In the genomic region with DNA sequence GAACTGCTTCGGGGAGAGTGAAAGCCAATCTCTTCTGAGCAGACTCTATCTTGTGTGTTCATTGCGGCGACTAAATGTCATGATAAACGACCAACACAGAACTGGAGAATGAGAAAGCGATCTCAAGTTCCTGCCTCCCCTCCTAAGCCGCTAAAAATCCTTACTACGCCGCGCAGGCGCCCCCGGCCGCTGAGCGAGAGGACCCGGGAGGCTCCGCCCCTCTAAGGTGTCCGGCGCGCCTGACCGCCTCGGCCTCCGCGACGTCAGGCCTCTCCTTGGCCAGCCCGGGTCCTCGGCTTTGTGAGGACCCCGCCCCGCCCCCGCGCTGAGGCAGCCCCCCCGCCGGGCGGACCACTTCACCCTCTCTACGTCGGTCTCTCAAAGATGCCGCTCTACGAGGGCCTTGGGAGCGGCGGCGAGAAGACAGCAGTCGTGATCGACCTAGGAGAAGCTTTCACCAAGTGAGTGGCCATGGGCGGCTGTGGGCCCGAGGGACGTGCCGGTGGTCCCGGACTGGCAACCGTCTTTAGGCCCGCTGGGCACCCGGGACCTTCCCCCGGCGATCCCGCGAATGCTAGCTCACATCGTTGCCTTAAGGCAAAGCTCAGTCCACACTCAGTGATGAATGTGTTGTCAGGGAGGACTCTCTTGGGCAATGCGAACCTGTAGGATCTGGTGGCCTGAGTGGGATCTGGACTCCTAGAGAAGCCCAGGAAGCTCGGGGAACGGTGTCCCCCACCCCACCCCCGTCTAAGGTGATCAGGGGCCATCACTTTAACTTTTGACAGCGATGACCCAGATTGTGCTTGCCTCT, we compare ENCODE assay signal across 8 mouse cellular contexts. TPM values are rescaled to one million over a fixed set of nuclear protein-coding genes. Genes with fewer than 3 reads are reported as not detected.
DNase-seq lines count a peak whose midpoint lies in the region; ATAC-seq and TF ChIP-seq lines count a peak whose summit lies in the region.

A gene (plus strand): TSS at position 287 of the 814 bp plus-strand sequence.

- peak; percentile 97 for TF ChIP-seq POLR2A in CH12.LX (IDR thresholded peaks at IDR 0.05; ENCODE audit: low read depth, low read length)
- TF ChIP-seq POLR2A in testis, adult 2 months (IDR thresholded peaks at IDR 0.05; ENCODE audit: control insufficient read depth, low read depth, low read length) = peak; percentile 83

- peaks cover 19% of the 10 kb centered on the region for H3K9me3 ChIP-seq in CH12.LX (replicated peaks; ENCODE audit: low read length)
- H3K9me3 ChIP-seq in forebrain, embryonic 12.5 days = no peaks in the 10 kb centered on the region
- no peaks in the 10 kb centered on the region for H3K9me3 ChIP-seq in heart, postnatal 0 days (replicated peaks; ENCODE audit: control insufficient read depth, low read length)
- H3K9me3 ChIP-seq in liver, embryonic 16.5 days (replicated peaks; ENCODE audit: control insufficient read depth, low read length) = peaks cover 3% of the 10 kb centered on the region; the same call in 1 of the 2 replicates
- no peaks in the 10 kb centered on the region for H3K9me3 ChIP-seq in neural tube, embryonic 13.5 days

- peak; percentile 80 for DNase-seq in CH12.LX (ENCODE audit: extremely low read depth)
- DNase-seq in c-Kit-positive CD71-positive TER-119-negative erythroid progenitor cells, embryonic 14.5 days (ENCODE audit: low read depth) = peak; percentile 76
- peak; percentile 86 for DNase-seq in heart, postnatal 0 days (ENCODE audit: low spot score)
- DNase-seq in kidney, postnatal 4 days = peak; percentile 95 to 96

- H3K27ac ChIP-seq in CH12.LX (ENCODE audit: insufficient read depth, low read depth) = no peak within 1 kb of the TSS
- peak within 1 kb of the TSS; percentile 92 for H3K27ac ChIP-seq in forebrain, embryonic 12.5 days
- peak within 1 kb of the TSS; percentile 95 for H3K27ac ChIP-seq in heart, postnatal 0 days (ENCODE audit: low read depth)
- H3K27ac ChIP-seq in liver, embryonic 16.5 days (ENCODE audit: low read length) = peak within 1 kb of the TSS; percentile 86
- H3K27ac ChIP-seq in neural tube, embryonic 13.5 days (replicated peaks) = peak within 1 kb of the TSS; percentile 90
- H3K27ac ChIP-seq in testis, adult 2 months (ENCODE audit: control insufficient read depth, insufficient read depth, low read depth, low read length) = peak within 1 kb of the TSS; percentile 98

- peak within 1 kb of the TSS; percentile 93 to 97 (median 96) for H3K4me3 ChIP-seq in CH12.LX (replicated peaks in 1 of 3; ENCODE audit: low read depth in 2 of 3, low read length in 2 of 3, poor library complexity in 1 of 3)
- peak within 1 kb of the TSS; percentile 76 for H3K4me3 ChIP-seq in forebrain, embryonic 12.5 days (replicated peaks)
- peak within 1 kb of the TSS; percentile 98 for H3K4me3 ChIP-seq in heart, postnatal 0 days (ENCODE audit: low read depth, low read length)
- H3K4me3 ChIP-seq in liver, embryonic 16.5 days (ENCODE audit: low read depth, low read length) = peak within 1 kb of the TSS; percentile 77
- H3K4me3 ChIP-seq in neural tube, embryonic 13.5 days = peak within 1 kb of the TSS; percentile 81
- H3K4me3 ChIP-seq in testis, adult 2 months (ENCODE audit: control insufficient read depth, low read depth, low read length) = peak within 1 kb of the TSS; percentile 99

- ATAC-seq in forebrain, embryonic 12.5 days (ENCODE audit: low FRiP score) = peak; percentile 99
- peak; percentile 96 for ATAC-seq in heart, postnatal 0 days (ENCODE audit: insufficient read depth, low read depth)
- ATAC-seq in liver, embryonic 16.5 days (ENCODE audit: low read depth) = peak; percentile 97
- ATAC-seq in neural tube, embryonic 13.5 days (ENCODE audit: low read depth) = peak; percentile 99

- in situ Hi-C loops in CH12.LX (cut with MboI; ENCODE audit: low pct_ligation_motif_present, low pct_unique_long_range_greater_than_20kb, low sequenced_read_pairs) = no loop called here

- H3K4me2 ChIP-seq in CH12.LX (ENCODE audit: insufficient read depth, low read depth, poor library complexity, severe bottlenecking) = peak within 1 kb of the TSS; percentile 79
- peak within 1 kb of the TSS; percentile 74 for H3K4me2 ChIP-seq in forebrain, embryonic 12.5 days
- peak within 1 kb of the TSS; percentile 83 for H3K4me2 ChIP-seq in heart, postnatal 0 days (ENCODE audit: low read depth, low read length)
- H3K4me2 ChIP-seq in liver, embryonic 16.5 days (ENCODE audit: low read depth, low read length) = peak within 1 kb of the TSS; percentile 78
- H3K4me2 ChIP-seq in neural tube, embryonic 13.5 days = peak within 1 kb of the TSS; percentile 78

- H3K4me1 ChIP-seq in CH12.LX (ENCODE audit: control insufficient read depth in 1 of 2, insufficient read depth in 2 of 2) = peaks cover 4 to 11% of the 10 kb centered on the region in 2 experiments; a peak in 3 of 4 replicates
- H3K4me1 ChIP-seq in forebrain, embryonic 12.5 days = peaks cover 9% of the 10 kb centered on the region
- H3K4me1 ChIP-seq in heart, postnatal 0 days (ENCODE audit: control insufficient read depth, insufficient read depth) = peaks cover 4% of the 10 kb centered on the region
- H3K4me1 ChIP-seq in liver, embryonic 16.5 days (ENCODE audit: control insufficient read depth, low read depth, low read length) = peaks cover 6% of the 10 kb centered on the region; the same call in 1 of the 2 replicates
- H3K4me1 ChIP-seq in neural tube, embryonic 13.5 days (replicated peaks) = peaks cover 12% of the 10 kb centered on the region
- no peaks in the 10 kb centered on the region; the same call in 1 of the 2 replicates for H3K4me1 ChIP-seq in testis, adult 2 months (ENCODE audit: control insufficient read depth, insufficient read depth, low read length)

- peak in 1 of 2 experiments; percentile 10; a peak in 1 of 4 replicates for TF ChIP-seq CTCF in CH12.LX (conservative IDR thresholded peaks at IDR 0.05 in 1 of 2, IDR thresholded peaks at IDR 0.05 in 1 of 2; ENCODE audit: low read depth in 2 of 2, low read length in 2 of 2)
- no peak for TF ChIP-seq CTCF in heart, postnatal 0 days (IDR thresholded peaks at IDR 0.05; ENCODE audit: low read depth)
- TF ChIP-seq CTCF in testis, adult 2 months (IDR thresholded peaks at IDR 0.05; ENCODE audit: control insufficient read depth, insufficient read depth, insufficient replicate concordance, low read depth, low read length) = no peak

- WGBS in forebrain, embryonic 12.5 days = under 1% methylated on average over 59 of the region's 59 CpGs
- under 1% methylated on average over 59 of the region's 59 CpGs for WGBS in heart, postnatal 0 days
- under 1% methylated on average over 59 of the region's 59 CpGs for WGBS in liver, embryonic 16.5 days (ENCODE audit: insufficient replicate concordance)
- under 1% methylated on average over 59 of the region's 59 CpGs for WGBS in neural tube, embryonic 13.5 days

- peaks cover 8% of the 10 kb centered on the region for H3K27me3 ChIP-seq in CH12.LX (replicated peaks)
- no peaks in the 10 kb centered on the region for H3K27me3 ChIP-seq in forebrain, embryonic 12.5 days
- H3K27me3 ChIP-seq in heart, postnatal 0 days (ENCODE audit: control insufficient read depth, insufficient read depth, low read length) = no peaks in the 10 kb centered on the region
- H3K27me3 ChIP-seq in liver, embryonic 16.5 days (ENCODE audit: control insufficient read depth, insufficient read depth, low read depth, low read length) = no peaks in the 10 kb centered on the region
- H3K27me3 ChIP-seq in neural tube, embryonic 13.5 days = no peaks in the 10 kb centered on the region
- H3K27me3 ChIP-seq in testis, adult 2 months (ENCODE audit: control insufficient read depth, insufficient read depth, low read length) = no peaks in the 10 kb centered on the region

- H3K9ac ChIP-seq in CH12.LX (ENCODE audit: insufficient read depth, low read depth) = peak within 1 kb of the TSS; percentile 71
- peak within 1 kb of the TSS; percentile 83 for H3K9ac ChIP-seq in forebrain, embryonic 12.5 days
- H3K9ac ChIP-seq in heart, postnatal 0 days (replicated peaks; ENCODE audit: low read depth, low read length) = peak within 1 kb of the TSS; percentile 92
- H3K9ac ChIP-seq in liver, embryonic 16.5 days (ENCODE audit: low read depth, low read length) = peak within 1 kb of the TSS; percentile 86
- peak within 1 kb of the TSS; percentile 91 for H3K9ac ChIP-seq in neural tube, embryonic 13.5 days

- dilution Hi-C loops in CH12.LX (cut with MboI; ENCODE audit: extremely low pct_ligation_motif_present, extremely low pct_unique_long_range_greater_than_20kb, low sequenced_read_pairs) = no loop called here

- H3K79me2 ChIP-seq in CH12.LX (replicated peaks; ENCODE audit: control insufficient read depth, extremely low read depth, insufficient read depth, poor library complexity, severe bottlenecking) = peaks cover 20% of the 10 kb centered on the region

- peaks cover 5 to 21% of the 10 kb centered on the region in 2 experiments for H3K36me3 ChIP-seq in CH12.LX (replicated peaks in 1 of 2; ENCODE audit: control insufficient read depth in 1 of 2, insufficient read depth in 1 of 2, low read length in 1 of 2)
- H3K36me3 ChIP-seq in forebrain, embryonic 12.5 days (replicated peaks) = peaks cover 10% of the 10 kb centered on the region
- peaks cover 16% of the 10 kb centered on the region for H3K36me3 ChIP-seq in heart, postnatal 0 days (replicated peaks; ENCODE audit: control insufficient read depth, insufficient read depth, low read length)
- no peaks in the 10 kb centered on the region for H3K36me3 ChIP-seq in liver, embryonic 16.5 days (ENCODE audit: control insufficient read depth, insufficient read depth)
- peaks cover 16% of the 10 kb centered on the region for H3K36me3 ChIP-seq in neural tube, embryonic 13.5 days
- H3K36me3 ChIP-seq in testis, adult 2 months (ENCODE audit: control insufficient read depth, insufficient read depth, low read length) = no peaks in the 10 kb centered on the region; the same call in 1 of the 2 replicates

- no peak for TF ChIP-seq EP300 in CH12.LX (IDR thresholded peaks at IDR 0.05; ENCODE audit: low read length)
- TF ChIP-seq EP300 in heart, postnatal 0 days (IDR thresholded peaks at IDR 0.05; ENCODE audit: low read depth) = peak; percentile 78

- no peak for TF ChIP-seq RAD21 in CH12.LX (IDR thresholded peaks at IDR 0.05; ENCODE audit: low read depth, low read length)

TF ChIP-seq in CH12.LX, 34 proteins besides CTCF, POLR2A, EP300 and RAD21 (continues in another document):
- TF ChIP-seq TBP (conservative IDR thresholded peaks at IDR 0.05; ENCODE audit: low read depth, low read length) (peak; percentile 88), JUND (conservative IDR thresholded peaks at IDR 0.05; ENCODE audit: low read depth, low read length) (no peak)

RNA-seq across cellular contexts. Expression of the gene that starts here (rescaled TPM):
- total RNA-seq in CH12.LX (2012; rRNA removed) (60.2 and 66.0 TPM in 2 replicates), CH12.LX (2014; rRNA removed) (133 and 135 TPM in 2 replicates)
- 154 and 168 TPM in 2 replicates for polyA plus RNA-seq in CH12.LX (2012; ENCODE audit: insufficient read length, low read depth)
- 248 and 252 TPM in 2 replicates for polyA plus RNA-seq in forebrain, embryonic 12.5 days (2016; fragmentation: Nextera tagmentation; extraction: Ambion mirVana)
- total RNA-seq in heart, postnatal 0 days (2014; rRNA removed; ENCODE audit: low replicate concordance) = 81.4 and 119 TPM in 2 replicates
- 232 and 239 TPM in 2 replicates for polyA plus RNA-seq in heart, postnatal 0 days (2015; fragmentation: Nextera tagmentation; extraction: Ambion mirVana)
- polyA plus RNA-seq in liver, embryonic 16.5 days (2015; fragmentation: Nextera tagmentation; extraction: Ambion mirVana) = 98.8 and 107 TPM in 2 replicates
- polyA plus RNA-seq in neural tube, embryonic 13.5 days (2015; fragmentation: Nextera tagmentation; extraction: Ambion mirVana) = 214 and 256 TPM in 2 replicates
- polyA plus RNA-seq in testis, adult 2 months (2012; rRNA removed) = 212 and 286 TPM in 2 replicates
